Mouse (Mus musculus) midbrain, embryonic 11.5 days (tissue): ENCODE data around the gene Pafah2. TPM values are rescaled to one million over a fixed set of nuclear protein-coding genes. Genes with fewer than 3 reads are reported as not detected.

Source experiments
- ATAC-seq: fragments of 200-750 bp; cut with Nextera tagmentation; 2 replicates; pipeline ENCODE4 v1.8.0; 2017; ENCODE audit warnings: moderate TSS enrichment, moderate library complexity; ENCODE audit not compliant: low FRiP score
- DNase-seq: peaks from one replicate; pipeline ENCODE4 v3.0.0; 2015; ENCODE audit warnings: low spot score; ENCODE audit errors: missing footprints
- H3K27ac ChIP-seq: fragments of 300-500 bp; sonication (generic); 2 replicates; pipeline ENCODE4 v1.5.1; 2014; ENCODE audit warnings: low read depth, low read length
- H3K27me3 ChIP-seq: fragments of 300-500 bp; sonication (generic); 2 replicates; pipeline ENCODE4 v1.6.1; 2014; ENCODE audit warnings: mild to moderate bottlenecking, low read length, moderate library complexity, mixed read lengths; ENCODE audit not compliant: control insufficient read depth, insufficient read depth
- H3K36me3 ChIP-seq: fragments of 300-500 bp; sonication (generic); 2 replicates; pipeline ENCODE4 v1.6.1; 2014; ENCODE audit warnings: mild to moderate bottlenecking, low read length, moderate library complexity, mixed read lengths; ENCODE audit not compliant: control insufficient read depth, insufficient read depth
- H3K4me1 ChIP-seq: fragments of 300-500 bp; sonication (generic); 2 replicates; pipeline ENCODE4 v1.6.1; 2014; ENCODE audit warnings: low read length; ENCODE audit not compliant: control insufficient read depth, insufficient read depth
- H3K4me2 ChIP-seq: fragments of 300-500 bp; sonication (generic); 2 replicates; pipeline ENCODE4 v1.6.1; 2014; ENCODE audit warnings: mild to moderate bottlenecking, moderate library complexity
- H3K4me3 ChIP-seq: fragments of 300-500 bp; sonication (generic); 2 replicates; pipeline ENCODE4 v1.5.1; 2014; ENCODE audit warnings: low read depth, low read length
- H3K9ac ChIP-seq: fragments of 300-500 bp; sonication (generic); 2 replicates; pipeline ENCODE4 v1.6.1; 2014; ENCODE audit warnings: low read length
- H3K9me3 ChIP-seq: fragments of 300-500 bp; sonication (generic); 2 replicates; pipeline ENCODE4 v1.6.1; 2016; ENCODE audit warnings: low read length; ENCODE audit not compliant: control insufficient read depth
- WGBS: fragments of 180-500 bp; shearing (Covaris S2); extraction: QIAGEN DNeasy Blood & Tissue Kit; methylation state at CpG from one replicate; pipeline ENCODE4 v1.1.7; 2014; 5-methylcytosine and 5-hydroxymethylcytosine counted together
- polyA plus RNA-seq: library from polyadenylated mRNA; unstranded; fragments of >200 nt; fragmentation: Nextera tagmentation; extraction: Ambion mirVana; gene quantifications from 2 replicates; pipeline ENCODE4 v1.2.1, GENCODE M21; 2014

Gene Pafah2
- polyA plus RNA-seq, 1 experiment from 2014 or later, result 10.0 TPM

DNA sequence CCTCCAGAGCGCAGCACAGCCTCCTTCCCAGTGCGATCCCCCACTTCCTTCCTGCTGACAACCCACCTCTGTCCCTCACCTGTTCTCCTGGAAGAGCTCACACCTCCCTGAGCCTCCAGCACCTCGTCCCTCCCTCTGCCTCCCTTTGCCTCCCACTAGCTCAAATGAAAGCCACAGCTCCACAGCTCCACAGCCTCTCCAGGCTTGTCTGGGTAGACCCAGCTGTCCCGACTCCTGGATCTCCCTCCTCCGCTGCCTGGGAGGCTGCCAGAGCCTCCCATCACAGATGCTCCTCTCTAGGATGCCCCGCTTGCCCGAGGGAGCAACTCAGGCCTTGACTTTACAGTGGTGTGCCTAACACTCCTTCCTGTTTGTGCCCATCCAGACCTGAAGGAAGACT, 29.0 kb downstream of the Pafah2 start:
- Histone ChIP-seq H3K4me3 (no peak overlapping the region), H3K36me3 (no peaks in the 10 kb centered on the region), H3K27ac (no peak overlapping the region), H3K9me3 (no peaks in the 10 kb centered on the region), H3K4me1 (no peaks in the 10 kb centered on the region), H3K27me3 (no peaks in the 10 kb centered on the region), H3K4me2 (no peak overlapping the region), H3K9ac (no peak overlapping the region)
- whole genome bisulfite sequencing, result 82% methylated on average over 7 of the region's 7 CpGs
- ATAC-seq (no peak), DNase-seq (no peak)

DNA sequence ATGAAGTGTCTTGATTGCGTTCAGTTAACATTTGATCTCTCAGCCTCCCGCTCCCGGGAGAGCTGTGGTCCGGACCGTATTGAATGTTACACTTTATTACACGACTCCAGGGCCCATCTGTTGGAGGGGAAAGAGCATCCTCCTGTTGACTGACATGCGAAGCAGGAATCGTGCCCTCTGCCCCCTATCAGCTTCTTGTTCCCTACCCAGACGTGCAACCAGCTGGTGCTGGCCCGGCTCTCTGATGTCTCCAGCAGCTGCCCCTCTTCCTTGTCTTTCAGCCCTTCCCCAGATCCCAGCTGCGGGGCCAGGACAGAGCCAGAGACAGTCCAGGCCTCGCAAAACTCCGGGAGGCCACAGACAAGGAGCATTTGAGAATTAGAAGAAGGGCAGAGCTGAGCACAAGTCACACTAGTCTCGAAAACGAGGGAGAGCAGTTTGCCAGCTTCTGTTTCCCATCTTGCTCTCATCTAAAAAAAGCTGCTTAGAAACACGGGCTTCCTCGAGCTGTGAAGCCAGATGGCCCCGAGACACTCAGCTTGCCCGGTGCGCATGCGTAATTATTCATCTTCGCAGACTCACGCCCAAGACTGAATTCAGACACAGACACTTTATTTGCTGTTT, 34.4 kb downstream of the Pafah2 start:
- 54% methylated on average over 23 of the region's 23 CpGs for WGBS
- ATAC-seq (peak; percentile 74), DNase-seq (peak; percentile 90)
- Histone ChIP-seq H3K36me3 (no peaks in the 10 kb centered on the region), H3K27ac (peak overlapping the region; percentile 84), H3K9me3 (no peaks in the 10 kb centered on the region), H3K4me2 (peak overlapping the region; percentile 6; the same call in 1 of the 2 replicates), H3K9ac (peak overlapping the region; percentile 18; the same call in 1 of the 2 replicates), H3K4me1 (peaks cover 5% of the 10 kb centered on the region; the same call in 1 of the 2 replicates), H3K27me3 (no peaks in the 10 kb centered on the region), H3K4me3 (no peak overlapping the region)

DNA sequence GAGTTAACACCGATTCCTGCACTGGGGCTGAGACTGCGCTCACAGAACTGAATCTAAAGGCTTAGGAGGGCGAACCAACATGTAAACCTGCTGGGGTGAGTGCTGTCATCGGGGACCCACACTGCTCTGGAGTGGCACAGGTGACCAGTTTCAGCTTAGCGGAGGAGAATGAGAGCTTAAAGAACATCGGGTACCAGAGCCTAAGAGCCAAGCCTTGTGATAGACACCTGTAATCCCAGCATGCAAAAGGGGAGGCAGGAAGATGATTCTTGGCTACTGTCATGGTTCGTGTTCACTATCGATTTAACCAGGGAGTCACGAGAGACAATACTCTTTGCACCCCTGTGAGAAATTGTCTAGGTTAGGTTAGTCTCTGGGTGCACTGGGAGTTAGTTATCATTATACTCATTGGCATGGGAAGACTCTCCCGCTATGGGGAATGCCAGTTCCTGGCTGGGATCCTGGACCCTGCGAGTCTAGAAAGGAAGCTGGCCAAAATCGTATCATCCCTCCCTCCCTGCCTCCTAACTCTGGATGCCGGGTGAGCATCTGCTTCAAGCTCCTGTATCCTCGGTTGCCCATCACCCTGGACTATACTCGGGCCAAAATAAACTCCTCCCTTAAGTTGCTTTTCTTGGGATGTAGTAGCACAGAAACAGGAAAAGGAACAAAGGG, 36.7 kb downstream of the Pafah2 start:
- no peaks in the 10 kb centered on the region for H3K27me3 ChIP-seq
- no peak overlapping the region for H3K27ac ChIP-seq
- no peaks in the 10 kb centered on the region for H3K36me3 ChIP-seq
- DNase-seq (no peak), ATAC-seq (no peak)
- WGBS, result 88% methylated on average over 15 of the region's 15 CpGs
- H3K4me2 ChIP-seq, result no peak overlapping the region
- peaks cover 5% of the 10 kb centered on the region; the same call in 1 of the 2 replicates for H3K4me1 ChIP-seq
- no peak overlapping the region for H3K9ac ChIP-seq
- H3K9me3 ChIP-seq, result no peaks in the 10 kb centered on the region
- H3K4me3 ChIP-seq, result no peak overlapping the region

- WGBS, result 58% methylated on average over 7 of the region's 7 CpGs
- DNase-seq (no peak), ATAC-seq (no peak)
- Histone ChIP-seq H3K4me1 (0 out of 2 replicates have a peak, but pooled peaks cover 1% of the 10 kb centered on the region), H3K4me2 (no peak overlapping the region), H3K9ac (no peak overlapping the region), H3K4me3 (no peak overlapping the region), H3K27me3 (no peaks in the 10 kb centered on the region), H3K9me3 (no peaks in the 10 kb centered on the region), H3K36me3 (no peaks in the 10 kb centered on the region), H3K27ac (no peak overlapping the region; the same call in 1 of the 2 replicates)
Measured at GRCm38 (mm10) chr4:134436185-134436584, 40.1 kb downstream of the Pafah2 start.

DNA sequence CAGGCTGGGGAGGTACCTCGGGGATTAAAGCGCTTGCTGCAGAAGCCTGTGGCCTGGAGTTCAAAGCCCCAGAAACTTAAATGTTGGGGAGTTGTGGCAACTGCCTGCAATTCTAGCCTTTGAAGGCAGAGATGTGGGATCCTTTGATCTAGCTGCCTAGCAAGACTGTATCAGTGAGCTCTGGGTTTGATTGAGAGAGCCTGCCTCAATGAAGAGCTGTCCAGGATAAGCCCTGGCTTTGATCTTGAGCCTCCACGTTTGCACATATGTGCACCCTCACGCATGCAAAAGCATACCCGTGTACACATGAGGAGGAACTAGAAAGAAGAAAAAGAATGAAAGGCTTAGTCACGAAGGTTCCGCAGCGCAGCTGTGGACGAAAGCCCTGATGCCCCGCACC, 40.5 kb downstream of the Pafah2 start:
- Histone ChIP-seq H3K36me3 (no peaks in the 10 kb centered on the region), H3K9ac (no peak overlapping the region), H3K4me1 (no peaks in the 10 kb centered on the region), H3K4me2 (no peak overlapping the region), H3K4me3 (no peak overlapping the region), H3K9me3 (no peaks in the 10 kb centered on the region), H3K27ac (no peak overlapping the region; the same call in 1 of the 2 replicates), H3K27me3 (no peaks in the 10 kb centered on the region)
- WGBS, result 69% methylated on average over 10 of the region's 10 CpGs
- no peak for ATAC-seq
- DNase-seq, result no peak

GRCm38 (mm10) chr4:134439119-134439518, 43.0 kb downstream of the Pafah2 start:
- Histone ChIP-seq H3K4me1 (no peaks in the 10 kb centered on the region), H3K36me3 (no peaks in the 10 kb centered on the region), H3K27ac (no peak overlapping the region), H3K9me3 (no peaks in the 10 kb centered on the region), H3K4me3 (no peak overlapping the region), H3K4me2 (no peak overlapping the region), H3K27me3 (no peaks in the 10 kb centered on the region), H3K9ac (no peak overlapping the region)
- 72% methylated on average over 3 of the region's 3 CpGs for WGBS
- ATAC-seq (no peak), DNase-seq (no peak)

GRCm38 (mm10) chr4:134439919-134440318, 43.8 kb downstream of the Pafah2 start:
- ATAC-seq, result no peak
- no peak for DNase-seq
- no peak overlapping the region for H3K9ac ChIP-seq
- no peaks in the 10 kb centered on the region for H3K27me3 ChIP-seq
- WGBS, result 89% methylated on average over 4 of the region's 4 CpGs
- H3K4me3 ChIP-seq, result no peak overlapping the region
- H3K27ac ChIP-seq, result no peak overlapping the region
- no peak overlapping the region for H3K4me2 ChIP-seq
- no peaks in the 10 kb centered on the region for H3K36me3 ChIP-seq
- no peaks in the 10 kb centered on the region for H3K4me1 ChIP-seq
- no peaks in the 10 kb centered on the region for H3K9me3 ChIP-seq

- Histone ChIP-seq H3K27me3 (no peaks in the 10 kb centered on the region), H3K4me1 (no peaks in the 10 kb centered on the region), H3K9me3 (no peaks in the 10 kb centered on the region), H3K4me2 (no peak overlapping the region), H3K27ac (no peak overlapping the region), H3K9ac (no peak overlapping the region), H3K4me3 (no peak overlapping the region), H3K36me3 (no peaks in the 10 kb centered on the region)
- DNase-seq (no peak), ATAC-seq (no peak)
- WGBS, result 93% methylated on average over 4 of the region's 4 CpGs
Measured at GRCm38 (mm10) chr4:134442216-134442615, 46.1 kb downstream of the Pafah2 start.

DNA sequence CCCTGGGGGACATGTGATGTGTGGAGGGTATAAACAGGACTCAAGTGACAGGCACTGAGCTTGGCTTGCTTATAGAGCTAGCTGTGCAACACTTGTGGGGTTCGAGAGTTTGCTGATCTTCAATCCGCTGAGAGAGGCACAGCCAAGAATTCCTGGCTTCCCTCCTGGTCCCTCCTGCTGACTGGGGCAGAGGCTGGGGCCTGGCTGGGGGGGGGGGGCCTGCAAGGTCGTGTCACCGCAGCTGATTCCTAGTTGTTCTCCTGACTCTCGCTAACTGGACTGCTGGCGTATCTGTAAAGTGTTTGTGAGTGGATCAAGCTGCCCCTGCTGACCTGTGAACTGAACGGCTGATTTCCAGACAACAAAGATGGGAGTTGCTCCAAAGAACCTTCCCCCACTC, 47.5 kb downstream of the Pafah2 start:
- H3K4me1 ChIP-seq, result no peaks in the 10 kb centered on the region
- DNase-seq (no peak), ATAC-seq (no peak)
- H3K4me3 ChIP-seq, result no peak overlapping the region
- H3K36me3 ChIP-seq, result no peaks in the 10 kb centered on the region
- WGBS, result 41% methylated on average over 7 of the region's 7 CpGs
- H3K27me3 ChIP-seq, result no peaks in the 10 kb centered on the region
- no peak overlapping the region for H3K4me2 ChIP-seq
- H3K27ac ChIP-seq, result no peak overlapping the region
- H3K9me3 ChIP-seq, result no peaks in the 10 kb centered on the region
- no peak overlapping the region for H3K9ac ChIP-seq
